Mouse (Mus musculus): ENCODE data around the gene Snrnp35. TPM values are rescaled to one million over a fixed set of nuclear protein-coding genes. Genes with fewer than 3 reads are reported as not detected.

Snrnp35 gene
- polyA plus RNA-seq, 1 experiment from 2014 or later, result 25.6 TPM

DNA sequence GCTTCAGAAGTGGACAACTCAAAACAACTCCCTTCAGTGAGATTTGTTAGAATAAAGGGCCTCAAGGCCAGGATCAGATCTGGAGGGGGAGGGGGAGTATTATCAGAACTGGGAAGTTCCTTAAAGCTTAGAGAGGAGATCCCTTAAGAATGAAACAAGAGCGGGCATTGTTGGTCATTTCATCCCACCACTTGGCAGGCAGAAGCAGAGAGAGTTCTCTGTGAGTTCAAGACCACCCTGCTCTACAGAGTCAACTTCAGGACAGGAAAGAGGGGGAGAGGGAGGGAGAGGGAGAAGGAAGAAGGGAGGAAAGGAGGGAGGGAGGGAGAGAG lies 4.1 kb upstream of the Snrnp35 start:
- peak overlapping the region; percentile 44; the same call in 1 of the 2 replicates for H3K9ac ChIP-seq (ENCODE audit: low read length)
- no peaks in the 10 kb centered on the region for H3K27me3 ChIP-seq (ENCODE audit: control insufficient read depth, insufficient read depth, low read depth, low read length)
- no peaks in the 10 kb centered on the region for H3K9me3 ChIP-seq (ENCODE audit: control insufficient read depth, low read length)
- no peak overlapping the region; the same call in 1 of the 2 replicates for H3K4me2 ChIP-seq (ENCODE audit: low read depth, low read length)
- H3K27ac ChIP-seq (ENCODE audit: low read length), result peak overlapping the region; percentile 51
- no peak for ATAC-seq (ENCODE audit: low read depth)
- WGBS, result 61% methylated on average over 1 of the region's 1 CpGs
- H3K4me3 ChIP-seq (ENCODE audit: low read length), result no peak overlapping the region
- H3K36me3 ChIP-seq (ENCODE audit: control insufficient read depth, insufficient read depth, low read length), result no peaks in the 10 kb centered on the region
- H3K4me1 ChIP-seq (replicated peaks; ENCODE audit: control insufficient read depth, insufficient read depth, low read length), result peaks cover 10% of the 10 kb centered on the region

DNA sequence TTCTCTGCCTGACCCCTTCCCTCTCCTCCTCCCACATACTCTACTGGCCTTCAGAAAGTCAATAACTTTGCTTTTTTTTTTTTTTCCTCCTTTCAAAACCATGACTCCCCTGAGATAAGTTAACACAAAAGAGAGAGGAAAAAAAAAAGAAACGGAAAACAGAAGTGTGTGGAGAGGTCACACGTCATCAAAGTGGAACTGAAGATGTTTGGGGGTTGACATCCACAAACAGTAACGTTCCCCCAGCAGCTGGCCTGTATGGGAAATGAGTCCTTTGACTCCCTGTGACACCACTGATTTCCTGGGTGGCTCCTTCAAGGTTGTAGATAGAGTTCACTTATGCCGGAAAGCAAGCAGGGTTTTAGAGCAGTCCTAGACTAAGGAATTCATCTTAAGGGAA lies 2.8 kb upstream of the Snrnp35 start:
- Histone ChIP-seq H3K9me3 (ENCODE audit: control insufficient read depth, low read length) (no peaks in the 10 kb centered on the region), H3K4me3 (ENCODE audit: low read length) (no peak overlapping the region), H3K36me3 (ENCODE audit: control insufficient read depth, insufficient read depth, low read length) (no peaks in the 10 kb centered on the region), H3K4me2 (ENCODE audit: low read depth, low read length) (no peak overlapping the region), H3K9ac (ENCODE audit: low read length) (no peak overlapping the region), H3K27ac (ENCODE audit: low read length) (no peak overlapping the region), H3K27me3 (ENCODE audit: control insufficient read depth, insufficient read depth, low read depth, low read length) (no peaks in the 10 kb centered on the region), H3K4me1 (replicated peaks; ENCODE audit: control insufficient read depth, insufficient read depth, low read length) (peaks cover 18% of the 10 kb centered on the region)
- 68% methylated on average over 4 of the region's 4 CpGs for WGBS
- ATAC-seq (ENCODE audit: low read depth), result no peak

DNA sequence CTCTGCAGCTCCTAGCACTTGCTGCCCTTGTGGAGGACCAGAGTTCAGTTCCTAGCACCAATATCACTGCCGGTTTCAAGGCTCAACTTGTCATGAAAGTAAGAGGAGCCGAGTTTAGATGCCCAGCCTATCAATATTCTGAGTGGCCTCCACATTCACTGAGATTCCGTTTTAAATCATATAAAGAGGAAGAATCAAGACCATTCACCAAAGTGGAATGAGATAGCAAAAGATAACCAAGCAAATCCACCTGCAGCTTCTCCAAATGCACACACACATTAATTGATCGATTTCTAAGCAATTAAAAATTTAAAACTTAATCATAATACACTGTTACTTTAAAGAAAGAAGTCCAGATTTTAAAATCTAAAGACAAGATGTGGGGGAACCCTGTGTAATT lies 1.2 kb upstream of the Snrnp35 start:
- no peak overlapping the region for H3K27ac ChIP-seq (ENCODE audit: low read length)
- H3K36me3 ChIP-seq (ENCODE audit: control insufficient read depth, insufficient read depth, low read length), result no peaks in the 10 kb centered on the region
- no peaks in the 10 kb centered on the region for H3K27me3 ChIP-seq (ENCODE audit: control insufficient read depth, insufficient read depth, low read depth, low read length)
- ATAC-seq (ENCODE audit: low read depth), result no peak
- no peak overlapping the region for H3K4me2 ChIP-seq (ENCODE audit: low read depth, low read length)
- H3K9ac ChIP-seq (ENCODE audit: low read length), result no peak overlapping the region
- no peaks in the 10 kb centered on the region for H3K9me3 ChIP-seq (ENCODE audit: control insufficient read depth, low read length)
- no peak overlapping the region for H3K4me3 ChIP-seq (ENCODE audit: low read length)
- H3K4me1 ChIP-seq (replicated peaks; ENCODE audit: control insufficient read depth, insufficient read depth, low read length), result peaks cover 15% of the 10 kb centered on the region
- 85% methylated on average over 4 of the region's 4 CpGs for WGBS

DNA sequence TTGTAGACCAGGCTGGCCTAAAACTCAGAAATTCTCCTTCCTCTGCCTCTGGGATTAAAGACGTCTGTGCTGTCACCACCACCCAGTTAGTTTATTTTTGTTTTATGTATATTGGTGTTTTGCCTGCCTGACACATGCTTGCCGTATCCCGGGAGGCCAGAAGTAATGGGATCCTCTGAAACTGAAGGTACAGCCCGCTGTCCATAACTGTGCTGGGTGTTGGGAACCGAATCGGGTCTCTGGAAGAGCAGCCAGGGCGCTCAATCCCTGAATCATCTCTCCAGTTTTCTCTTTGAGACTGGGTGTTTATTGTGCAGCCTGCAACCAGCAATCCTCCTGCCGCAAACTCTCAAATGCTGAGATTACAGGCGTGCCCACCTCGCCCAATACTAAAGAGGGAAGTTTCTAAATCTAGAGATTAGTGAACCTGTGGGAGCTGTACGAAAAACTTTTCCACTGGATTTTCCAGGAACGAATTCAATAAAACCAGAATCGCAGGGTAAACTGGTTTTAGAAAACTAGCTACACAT lies 433 bp upstream of the Snrnp35 start:
- WGBS, result 1% methylated on average over 13 of the region's 13 CpGs
- peak overlapping the region; percentile 64 for H3K4me3 ChIP-seq (ENCODE audit: low read length)
- ATAC-seq (ENCODE audit: low read depth), result no peak

DNA sequence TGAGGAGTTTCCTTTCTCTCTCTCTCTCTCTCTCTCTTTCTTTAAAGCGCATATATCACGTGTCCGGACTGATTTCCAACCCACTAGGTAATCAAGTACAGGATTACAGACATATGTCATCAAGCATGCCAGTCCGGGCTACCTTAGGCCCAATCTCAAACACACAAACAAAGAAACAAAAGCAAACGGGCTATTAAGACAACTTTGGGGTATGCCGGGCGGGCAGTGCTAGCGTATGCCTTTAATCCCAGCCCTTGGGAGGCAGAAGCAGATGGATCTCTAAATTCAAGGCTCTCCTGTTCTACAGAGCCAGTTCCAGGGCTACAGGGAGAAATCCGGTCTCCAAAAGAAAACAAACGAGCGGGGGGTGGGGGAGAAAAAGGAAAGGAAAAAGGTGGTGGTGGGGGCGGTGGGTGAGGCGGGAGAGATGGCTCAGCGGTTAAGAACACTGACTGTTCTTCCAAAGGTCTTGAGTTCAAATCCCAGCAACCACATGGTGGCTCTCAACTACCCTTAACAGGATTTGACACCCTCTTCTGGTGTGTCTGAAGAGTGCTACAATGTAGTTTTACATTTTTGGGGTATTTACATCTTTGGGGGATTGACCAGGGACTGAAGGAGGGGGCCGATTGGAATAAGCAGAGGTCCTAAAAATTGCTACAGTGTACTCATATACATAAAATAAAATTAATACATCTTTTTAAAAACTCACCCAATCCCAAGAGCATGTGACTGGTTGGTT lies 892 bp downstream of the Snrnp35 start:
- peak overlapping the region; percentile 97 for H3K27ac ChIP-seq (ENCODE audit: low read length)
- no peaks in the 10 kb centered on the region for H3K27me3 ChIP-seq (ENCODE audit: control insufficient read depth, insufficient read depth, low read depth, low read length)
- peaks cover 8% of the 10 kb centered on the region for H3K4me1 ChIP-seq (replicated peaks; ENCODE audit: control insufficient read depth, insufficient read depth, low read length)
- peak; percentile 36 for ATAC-seq (ENCODE audit: low read depth)
- H3K36me3 ChIP-seq (ENCODE audit: control insufficient read depth, insufficient read depth, low read length), result no peaks in the 10 kb centered on the region
- peak overlapping the region; percentile 88 for H3K9ac ChIP-seq (ENCODE audit: low read length)
- WGBS, result 4% methylated on average over 15 of the region's 15 CpGs
- H3K9me3 ChIP-seq (ENCODE audit: control insufficient read depth, low read length), result no peaks in the 10 kb centered on the region
- H3K4me2 ChIP-seq (ENCODE audit: low read depth, low read length), result peak overlapping the region; percentile 84
- H3K4me3 ChIP-seq (ENCODE audit: low read length), result peak overlapping the region; percentile 64

More for the DNA sequence above, 433 bp upstream of the Snrnp35 start:
- H3K27ac ChIP-seq (ENCODE audit: low read length), result peak overlapping the region; percentile 97
- H3K4me2 ChIP-seq (ENCODE audit: low read depth, low read length), result peak overlapping the region; percentile 84
- peaks cover 11% of the 10 kb centered on the region for H3K4me1 ChIP-seq (replicated peaks; ENCODE audit: control insufficient read depth, insufficient read depth, low read length)
- no peaks in the 10 kb centered on the region for H3K36me3 ChIP-seq (ENCODE audit: control insufficient read depth, insufficient read depth, low read length)
- no peaks in the 10 kb centered on the region for H3K9me3 ChIP-seq (ENCODE audit: control insufficient read depth, low read length)
- H3K27me3 ChIP-seq (ENCODE audit: control insufficient read depth, insufficient read depth, low read depth, low read length), result no peaks in the 10 kb centered on the region
- H3K9ac ChIP-seq (ENCODE audit: low read length), result peak overlapping the region; percentile 88

DNA sequence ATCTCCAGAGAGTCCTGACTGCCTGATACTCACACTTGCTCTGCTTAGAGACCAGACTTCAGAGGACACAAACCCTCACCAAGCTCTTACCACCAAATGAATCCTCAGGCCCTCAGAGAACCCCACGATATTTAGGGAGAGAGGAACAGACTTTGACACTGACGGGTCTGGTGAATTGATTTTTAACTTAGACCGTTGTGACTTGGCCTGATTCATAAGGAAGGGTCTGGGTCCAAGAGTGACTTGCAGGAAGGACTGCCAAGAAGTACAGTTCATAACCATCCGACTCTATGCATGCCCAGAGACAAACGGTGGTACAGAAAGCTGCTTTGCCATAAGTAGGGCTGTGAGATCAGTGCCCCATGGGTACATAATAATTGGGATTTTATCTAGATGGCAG lies 2.7 kb downstream of the Snrnp35 start:
- H3K4me2 ChIP-seq (ENCODE audit: low read depth, low read length), result no peak overlapping the region
- H3K9me3 ChIP-seq (ENCODE audit: control insufficient read depth, low read length), result no peaks in the 10 kb centered on the region
- H3K9ac ChIP-seq (ENCODE audit: low read length), result no peak overlapping the region
- 90% methylated on average over 5 of the region's 5 CpGs for WGBS
- no peaks in the 10 kb centered on the region for H3K27me3 ChIP-seq (ENCODE audit: control insufficient read depth, insufficient read depth, low read depth, low read length)
- ATAC-seq (ENCODE audit: low read depth), result no peak
- peaks cover 8% of the 10 kb centered on the region for H3K4me1 ChIP-seq (replicated peaks; ENCODE audit: control insufficient read depth, insufficient read depth, low read length)
- H3K27ac ChIP-seq (ENCODE audit: low read length), result no peak overlapping the region
- H3K36me3 ChIP-seq (ENCODE audit: control insufficient read depth, insufficient read depth, low read length), result peaks cover 2% of the 10 kb centered on the region
- H3K4me3 ChIP-seq (ENCODE audit: low read length), result no peak overlapping the region

DNA sequence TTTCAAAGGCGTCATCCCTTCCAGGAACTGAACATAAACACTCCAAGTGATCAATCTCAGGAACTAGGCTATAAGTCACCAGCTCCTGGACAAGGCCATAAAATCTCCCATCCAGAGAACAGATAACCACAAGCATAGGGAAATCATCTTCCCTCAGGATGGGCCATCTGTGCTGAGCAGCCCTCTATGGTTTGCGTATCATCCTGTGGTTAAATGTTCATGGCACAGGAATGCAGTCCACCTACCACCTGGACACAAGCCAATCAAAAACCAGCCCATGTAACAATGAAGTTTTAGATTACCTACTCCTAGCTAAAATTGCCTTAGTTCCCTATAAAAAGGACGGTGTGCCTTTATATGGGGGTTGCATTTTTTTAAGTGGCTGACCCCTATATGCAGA lies 6.0 kb downstream of the Snrnp35 start:
- H3K4me2 ChIP-seq (ENCODE audit: low read depth, low read length), result no peak overlapping the region
- H3K27me3 ChIP-seq (ENCODE audit: control insufficient read depth, insufficient read depth, low read depth, low read length), result no peaks in the 10 kb centered on the region
- H3K4me3 ChIP-seq (ENCODE audit: low read length), result no peak overlapping the region
- peaks cover 8% of the 10 kb centered on the region for H3K4me1 ChIP-seq (replicated peaks; ENCODE audit: control insufficient read depth, insufficient read depth, low read length)
- H3K9me3 ChIP-seq (ENCODE audit: control insufficient read depth, low read length), result no peaks in the 10 kb centered on the region
- H3K36me3 ChIP-seq (ENCODE audit: control insufficient read depth, insufficient read depth, low read length), result peaks cover 16% of the 10 kb centered on the region
- no peak overlapping the region for H3K27ac ChIP-seq (ENCODE audit: low read length)
- WGBS, result 82% methylated on average over 3 of the region's 3 CpGs
- no peak overlapping the region for H3K9ac ChIP-seq (ENCODE audit: low read length)
- no peak for ATAC-seq (ENCODE audit: low read depth)

DNA sequence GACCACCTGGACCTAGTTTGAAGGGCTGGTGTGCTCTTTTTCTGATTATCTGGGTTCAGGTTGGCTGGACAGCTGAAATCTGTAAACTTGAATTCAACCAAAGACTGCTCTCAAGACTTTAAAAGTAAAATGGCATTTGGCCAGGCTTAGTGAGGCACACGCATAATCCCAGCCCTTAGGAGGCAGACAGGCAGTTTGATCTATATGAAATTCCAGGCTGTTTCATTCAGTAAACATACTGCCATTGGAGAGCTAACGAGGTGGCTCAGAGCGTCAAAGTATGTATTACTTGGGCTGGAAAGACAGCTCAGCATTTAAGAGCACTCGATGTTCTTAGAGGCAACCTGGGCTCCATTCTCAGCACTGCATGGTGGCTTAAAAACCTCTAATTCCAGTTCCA lies 8.8 kb downstream of the Snrnp35 start:
- Histone ChIP-seq H3K27me3 (ENCODE audit: control insufficient read depth, insufficient read depth, low read depth, low read length) (no peaks in the 10 kb centered on the region), H3K4me2 (ENCODE audit: low read depth, low read length) (no peak overlapping the region), H3K4me3 (ENCODE audit: low read length) (no peak overlapping the region), H3K27ac (ENCODE audit: low read length) (no peak overlapping the region), H3K9ac (ENCODE audit: low read length) (no peak overlapping the region), H3K4me1 (replicated peaks; ENCODE audit: control insufficient read depth, insufficient read depth, low read length) (peaks cover 7% of the 10 kb centered on the region), H3K36me3 (ENCODE audit: control insufficient read depth, insufficient read depth, low read length) (peaks cover 20% of the 10 kb centered on the region), H3K9me3 (ENCODE audit: control insufficient read depth, low read length) (no peaks in the 10 kb centered on the region)
- ATAC-seq (ENCODE audit: low read depth), result no peak
- WGBS, result 41% methylated on average over 4 of the region's 4 CpGs

DNA sequence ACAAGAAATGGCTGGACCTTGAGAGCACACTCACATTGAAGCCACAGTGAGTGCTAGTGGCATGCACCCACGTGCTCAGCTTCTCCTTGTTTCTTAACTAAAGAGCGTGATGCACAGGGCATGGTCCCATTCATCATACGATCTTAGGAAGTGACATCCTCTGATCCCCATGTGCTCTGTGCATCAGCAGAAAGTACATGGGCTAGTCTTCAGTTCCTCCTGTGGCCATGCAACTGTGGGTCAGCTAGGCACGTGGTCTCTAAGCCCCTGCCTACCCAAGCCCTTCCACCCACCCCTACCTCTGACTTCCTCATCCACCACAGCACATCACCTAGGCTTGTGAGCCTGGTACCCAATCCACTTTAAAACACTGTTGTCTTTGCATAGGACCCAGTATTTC lies 9.7 kb downstream of the Snrnp35 start:
- 91% methylated on average over 4 of the region's 4 CpGs for WGBS
- no peak for ATAC-seq (ENCODE audit: low read depth)
- H3K9ac ChIP-seq (ENCODE audit: low read length), result no peak overlapping the region
- H3K4me1 ChIP-seq (replicated peaks; ENCODE audit: control insufficient read depth, insufficient read depth, low read length), result peaks cover 7% of the 10 kb centered on the region
- H3K27me3 ChIP-seq (ENCODE audit: control insufficient read depth, insufficient read depth, low read depth, low read length), result no peaks in the 10 kb centered on the region
- no peaks in the 10 kb centered on the region for H3K9me3 ChIP-seq (ENCODE audit: control insufficient read depth, low read length)
- H3K4me3 ChIP-seq (ENCODE audit: low read length), result no peak overlapping the region
- peaks cover 20% of the 10 kb centered on the region for H3K36me3 ChIP-seq (ENCODE audit: control insufficient read depth, insufficient read depth, low read length)
- no peak overlapping the region for H3K27ac ChIP-seq (ENCODE audit: low read length)
- H3K4me2 ChIP-seq (ENCODE audit: low read depth, low read length), result no peak overlapping the region

All from lung, embryonic 16.5 days (tissue).